Mouse (Mus musculus): ENCODE measurements at regions not wholly inside any gene's neighbourhood (a gene's known extent, or its start where the extent isn't known, plus 50 kb on each side); places are given as distances from the start of the nearest gene placed in this dataset.

GRCm38 (mm10) chr2:78025651-78026435, 79.7 kb upstream of the Cwc22 start:
- Histone ChIP-seq H3K36me3 (ENCODE audit: insufficient read depth) (no peaks in the 10 kb centered on the region), H3K27me3 (ENCODE audit: insufficient read depth, low read length) (no peaks in the 10 kb centered on the region), H3K9ac (no peak overlapping the region), H3K4me1 (ENCODE audit: insufficient read depth) (no peaks in the 10 kb centered on the region; the same call in 1 of the 2 replicates), H3K27ac (ENCODE audit: low read depth, low read length) (no peak overlapping the region), H3K4me2 (ENCODE audit: low read depth) (no peak overlapping the region), H3K9me3 (ENCODE audit: low read length) (no peaks in the 10 kb centered on the region), H3K4me3 (ENCODE audit: low read depth, low read length) (no peak overlapping the region)
- TF ChIP-seq CTCF (IDR thresholded peaks at IDR 0.05; ENCODE audit: low read depth) = no peak
- WGBS = 71% methylated on average over 16 of the region's 16 CpGs
- ATAC-seq (no peak), DNase-seq (no peak)

GRCm38 (mm10) chr2:78024981-78025565, 78.9 kb upstream of the Cwc22 start:
- H3K9me3 ChIP-seq (ENCODE audit: low read length) = no peaks in the 10 kb centered on the region
- no peak overlapping the region for H3K9ac ChIP-seq
- WGBS = 88% methylated on average over 1 of the region's 1 CpGs
- H3K36me3 ChIP-seq (ENCODE audit: insufficient read depth) = no peaks in the 10 kb centered on the region
- H3K27ac ChIP-seq (ENCODE audit: low read depth, low read length) = no peak overlapping the region
- no peak overlapping the region for H3K4me3 ChIP-seq (ENCODE audit: low read depth, low read length)
- no peak overlapping the region for H3K4me2 ChIP-seq (ENCODE audit: low read depth)
- no peak for DNase-seq
- H3K27me3 ChIP-seq (ENCODE audit: insufficient read depth, low read length) = no peaks in the 10 kb centered on the region
- no peak for TF ChIP-seq CTCF (IDR thresholded peaks at IDR 0.05; ENCODE audit: low read depth)
- H3K4me1 ChIP-seq (ENCODE audit: insufficient read depth) = no peaks in the 10 kb centered on the region; the same call in 1 of the 2 replicates
- no peak for ATAC-seq

- ATAC-seq (no peak), DNase-seq (no peak)
- H3K36me3 ChIP-seq (ENCODE audit: insufficient read depth) = no peaks in the 10 kb centered on the region
- H3K9me3 ChIP-seq (ENCODE audit: low read length) = no peaks in the 10 kb centered on the region
- H3K27ac ChIP-seq (ENCODE audit: low read depth, low read length) = no peak overlapping the region
- no peak for TF ChIP-seq CTCF (IDR thresholded peaks at IDR 0.05; ENCODE audit: low read depth)
- no peak overlapping the region for H3K4me2 ChIP-seq (ENCODE audit: low read depth)
- H3K4me3 ChIP-seq (ENCODE audit: low read depth, low read length) = no peak overlapping the region
- H3K4me1 ChIP-seq (ENCODE audit: insufficient read depth) = no peaks in the 10 kb centered on the region; the same call in 1 of the 2 replicates
- WGBS = 80% methylated on average over 4 of the region's 4 CpGs
- no peaks in the 10 kb centered on the region for H3K27me3 ChIP-seq (ENCODE audit: insufficient read depth, low read length)
- H3K9ac ChIP-seq = no peak overlapping the region
These were observed 77.9 kb upstream of the Cwc22 start for GRCm38 (mm10) chr2:78023916-78024685.

GRCm38 (mm10) chr2:78023416-78023815, 77.2 kb upstream of the Cwc22 start:
- DNase-seq = no peak
- Histone ChIP-seq H3K27ac (ENCODE audit: low read depth, low read length) (no peak overlapping the region), H3K9ac (no peak overlapping the region), H3K4me1 (ENCODE audit: insufficient read depth) (no peaks in the 10 kb centered on the region; the same call in 1 of the 2 replicates), H3K4me3 (ENCODE audit: low read depth, low read length) (no peak overlapping the region), H3K9me3 (ENCODE audit: low read length) (no peaks in the 10 kb centered on the region), H3K36me3 (ENCODE audit: insufficient read depth) (no peaks in the 10 kb centered on the region), H3K4me2 (ENCODE audit: low read depth) (no peak overlapping the region), H3K27me3 (ENCODE audit: insufficient read depth, low read length) (no peaks in the 10 kb centered on the region)
- ATAC-seq = no peak
- TF ChIP-seq CTCF (IDR thresholded peaks at IDR 0.05; ENCODE audit: low read depth) = no peak
- WGBS = 93% methylated on average over 2 of the region's 2 CpGs

GRCm38 (mm10) chr2:78022756-78023155, 76.6 kb upstream of the Cwc22 start:
- no peaks in the 10 kb centered on the region for H3K27me3 ChIP-seq (ENCODE audit: insufficient read depth, low read length)
- H3K4me3 ChIP-seq (ENCODE audit: low read depth, low read length) = no peak overlapping the region
- H3K4me2 ChIP-seq (ENCODE audit: low read depth) = no peak overlapping the region
- no peaks in the 10 kb centered on the region for H3K9me3 ChIP-seq (ENCODE audit: low read length)
- TF ChIP-seq CTCF (IDR thresholded peaks at IDR 0.05; ENCODE audit: low read depth) = no peak
- H3K9ac ChIP-seq = no peak overlapping the region
- H3K4me1 ChIP-seq (ENCODE audit: insufficient read depth) = no peaks in the 10 kb centered on the region; the same call in 1 of the 2 replicates
- no peak for ATAC-seq
- WGBS = 81% methylated on average over 4 of the region's 4 CpGs
- no peak overlapping the region for H3K27ac ChIP-seq (ENCODE audit: low read depth, low read length)
- no peak for DNase-seq
- H3K36me3 ChIP-seq (ENCODE audit: insufficient read depth) = no peaks in the 10 kb centered on the region

- ATAC-seq (peak; percentile 66; the same call in 1 of the 2 replicates), DNase-seq (peak; percentile 63)
- Histone ChIP-seq H3K9me3 (ENCODE audit: low read length) (no peaks in the 10 kb centered on the region), H3K4me3 (ENCODE audit: low read depth, low read length) (no peak overlapping the region), H3K9ac (no peak overlapping the region), H3K4me1 (ENCODE audit: insufficient read depth) (no peaks in the 10 kb centered on the region; the same call in 1 of the 2 replicates), H3K27me3 (ENCODE audit: insufficient read depth, low read length) (no peaks in the 10 kb centered on the region), H3K27ac (ENCODE audit: low read depth, low read length) (no peak overlapping the region), H3K36me3 (ENCODE audit: insufficient read depth) (no peaks in the 10 kb centered on the region), H3K4me2 (ENCODE audit: low read depth) (no peak overlapping the region)
- 18% methylated on average over 5 of the region's 5 CpGs for WGBS
- peak; percentile 68 for TF ChIP-seq CTCF (IDR thresholded peaks at IDR 0.05; ENCODE audit: low read depth)
These were observed 75.7 kb upstream of the Cwc22 start for GRCm38 (mm10) chr2:78021905-78022304.

All from forebrain, postnatal 0 days (tissue).